Mouse (Mus musculus): ENCODE data around the gene Rnpepl1. TPM values are rescaled to one million over a fixed set of nuclear protein-coding genes. Genes with fewer than 3 reads are reported as not detected.

The Rnpepl1 gene
- polyA plus RNA-seq, 1 experiment from 2014 or later, result 33.5 TPM

GRCm38 (mm10) chr1:92920474-92921200, 10.1 kb downstream of the Rnpepl1 start:
- H3K9ac ChIP-seq, result no peak overlapping the region
- peaks cover 24% of the 10 kb centered on the region for H3K4me1 ChIP-seq (replicated peaks)
- no peak overlapping the region for H3K4me3 ChIP-seq
- no peaks in the 10 kb centered on the region for H3K27me3 ChIP-seq
- peak overlapping the region; percentile 81 for H3K27ac ChIP-seq
- H3K36me3 ChIP-seq, result peaks cover 53% of the 10 kb centered on the region
- no peak for ATAC-seq (replicated peaks; ENCODE audit: insufficient number of reproducible peaks, insufficient read depth, low FRiP score, low read depth)
- WGBS, result 61% methylated on average over 7 of the region's 7 CpGs
- H3K4me2 ChIP-seq, result no peak overlapping the region
- no peaks in the 10 kb centered on the region for H3K9me3 ChIP-seq (replicated peaks)

GRCm38 (mm10) chr1:92921496-92921895, 10.9 kb downstream of the Rnpepl1 start:
- no peaks in the 10 kb centered on the region for H3K27me3 ChIP-seq
- 58% methylated on average over 4 of the region's 4 CpGs for whole genome bisulfite sequencing
- H3K4me3 ChIP-seq, result no peak overlapping the region
- H3K4me2 ChIP-seq, result 0 out of 2 replicates have a peak overlapping the region, but pooled peaks have one; percentile 23
- H3K36me3 ChIP-seq, result peaks cover 44% of the 10 kb centered on the region
- ATAC-seq (replicated peaks; ENCODE audit: insufficient number of reproducible peaks, insufficient read depth, low FRiP score, low read depth), result peak; percentile 37; the same call in 1 of the 2 replicates
- no peaks in the 10 kb centered on the region for H3K9me3 ChIP-seq (replicated peaks)
- H3K27ac ChIP-seq, result peak overlapping the region; percentile 81
- peaks cover 24% of the 10 kb centered on the region for H3K4me1 ChIP-seq (replicated peaks)
- peak overlapping the region; percentile 31 for H3K9ac ChIP-seq

GRCm38 (mm10) chr1:92930171-92930706, 19.7 kb downstream of the Rnpepl1 start:
- Histone ChIP-seq H3K4me2 (no peak overlapping the region), H3K4me1 (replicated peaks) (peaks cover 15% of the 10 kb centered on the region), H3K36me3 (no peaks in the 10 kb centered on the region), H3K27ac (no peak overlapping the region), H3K4me3 (no peak overlapping the region), H3K9me3 (replicated peaks) (0 out of 2 replicates have a peak, but pooled peaks cover 2% of the 10 kb centered on the region), H3K9ac (no peak overlapping the region), H3K27me3 (peaks cover 13% of the 10 kb centered on the region)
- no peak for ATAC-seq (replicated peaks; ENCODE audit: insufficient number of reproducible peaks, insufficient read depth, low FRiP score, low read depth)
- WGBS, result 14% methylated on average over 1 of the region's 1 CpGs

GRCm38 (mm10) chr1:92933611-92934010, 23.0 kb downstream of the Rnpepl1 start:
- Histone ChIP-seq H3K4me1 (replicated peaks) (peaks cover 32% of the 10 kb centered on the region), H3K4me2 (peak overlapping the region; percentile 85), H3K27ac (peak overlapping the region; percentile 97), H3K27me3 (peaks cover 5% of the 10 kb centered on the region; the same call in 1 of the 2 replicates), H3K9ac (peak overlapping the region; percentile 54), H3K4me3 (peak overlapping the region; percentile 74), H3K9me3 (replicated peaks) (0 out of 2 replicates have a peak, but pooled peaks cover 2% of the 10 kb centered on the region), H3K36me3 (peaks cover 4% of the 10 kb centered on the region; the same call in 1 of the 2 replicates)
- ATAC-seq (replicated peaks; ENCODE audit: insufficient number of reproducible peaks, insufficient read depth, low FRiP score, low read depth), result no peak
- 69% methylated on average over 4 of the region's 4 CpGs for WGBS

- no peaks in the 10 kb centered on the region for H3K27me3 ChIP-seq
- peaks cover 11% of the 10 kb centered on the region; the same call in 1 of the 2 replicates for H3K36me3 ChIP-seq
- 0 out of 2 replicates have a peak, but pooled peaks cover 2% of the 10 kb centered on the region for H3K9me3 ChIP-seq (replicated peaks)
- under 1% methylated on average over 45 of the region's 45 CpGs for WGBS
- peak within 1 kb of the TSS; percentile 97 for H3K27ac ChIP-seq
- peak within 1 kb of the TSS; percentile 74 for H3K4me3 ChIP-seq
- peak; percentile 97 for ATAC-seq (replicated peaks; ENCODE audit: insufficient number of reproducible peaks, insufficient read depth, low FRiP score, low read depth)
- H3K4me2 ChIP-seq, result peak within 1 kb of the TSS; percentile 85
- H3K9ac ChIP-seq, result peak within 1 kb of the TSS; percentile 54
- H3K4me1 ChIP-seq (replicated peaks), result peaks cover 32% of the 10 kb centered on the region
These were observed 23.7 kb downstream of the Rnpepl1 start, which contains the start of gene Capn10 for GRCm38 (mm10) chr1:92934182-92934827. TSS of gene Capn10 (plus strand) at chr1:92934376.

GRCm38 (mm10) chr1:92935054-92935962, 24.7 kb downstream of the Rnpepl1 start:
- peak overlapping the region; percentile 54 for H3K9ac ChIP-seq
- H3K4me3 ChIP-seq, result peak overlapping the region; percentile 74
- H3K27me3 ChIP-seq, result no peaks in the 10 kb centered on the region
- WGBS, result 14% methylated on average over 10 of the region's 10 CpGs
- peak overlapping the region; percentile 97 for H3K27ac ChIP-seq
- peaks cover 21% of the 10 kb centered on the region for H3K36me3 ChIP-seq
- no peak for ATAC-seq (replicated peaks; ENCODE audit: insufficient number of reproducible peaks, insufficient read depth, low FRiP score, low read depth)
- 0 out of 2 replicates have a peak, but pooled peaks cover 2% of the 10 kb centered on the region for H3K9me3 ChIP-seq (replicated peaks)
- peaks cover 28% of the 10 kb centered on the region for H3K4me1 ChIP-seq (replicated peaks)
- peak overlapping the region; percentile 85 for H3K4me2 ChIP-seq

GRCm38 (mm10) chr1:92935977-92936376, 25.4 kb downstream of the Rnpepl1 start:
- Histone ChIP-seq H3K4me1 (replicated peaks) (peaks cover 26% of the 10 kb centered on the region), H3K27me3 (no peaks in the 10 kb centered on the region), H3K36me3 (peaks cover 26% of the 10 kb centered on the region), H3K9me3 (replicated peaks) (0 out of 2 replicates have a peak, but pooled peaks cover 2% of the 10 kb centered on the region), H3K4me3 (peak overlapping the region; percentile 74), H3K9ac (no peak overlapping the region), H3K4me2 (peak overlapping the region; percentile 85), H3K27ac (no peak overlapping the region)
- 31% methylated on average over 2 of the region's 2 CpGs for WGBS
- no peak for ATAC-seq (replicated peaks; ENCODE audit: insufficient number of reproducible peaks, insufficient read depth, low FRiP score, low read depth)

GRCm38 (mm10) chr1:92936467-92936866, 25.9 kb downstream of the Rnpepl1 start:
- H3K4me3 ChIP-seq, result no peak overlapping the region
- H3K27me3 ChIP-seq, result no peaks in the 10 kb centered on the region
- 0 out of 2 replicates have a peak, but pooled peaks cover 2% of the 10 kb centered on the region for H3K9me3 ChIP-seq (replicated peaks)
- H3K4me1 ChIP-seq (replicated peaks), result peaks cover 26% of the 10 kb centered on the region
- peaks cover 29% of the 10 kb centered on the region for H3K36me3 ChIP-seq
- no peak overlapping the region for H3K9ac ChIP-seq
- no peak overlapping the region for H3K27ac ChIP-seq
- ATAC-seq (replicated peaks; ENCODE audit: insufficient number of reproducible peaks, insufficient read depth, low FRiP score, low read depth), result no peak
- no peak overlapping the region for H3K4me2 ChIP-seq
- WGBS, result 88% methylated on average over 3 of the region's 3 CpGs

- Histone ChIP-seq H3K4me2 (no peak overlapping the region), H3K4me3 (no peak overlapping the region), H3K36me3 (peaks cover 31% of the 10 kb centered on the region), H3K27me3 (no peaks in the 10 kb centered on the region), H3K27ac (no peak overlapping the region), H3K4me1 (replicated peaks) (peaks cover 26% of the 10 kb centered on the region), H3K9ac (no peak overlapping the region), H3K9me3 (replicated peaks) (0 out of 2 replicates have a peak, but pooled peaks cover 2% of the 10 kb centered on the region)
- WGBS, result 78% methylated on average over 3 of the region's 3 CpGs
- ATAC-seq (replicated peaks; ENCODE audit: insufficient number of reproducible peaks, insufficient read depth, low FRiP score, low read depth), result no peak
These were observed 27.2 kb downstream of the Rnpepl1 start for GRCm38 (mm10) chr1:92937797-92938196.

GRCm38 (mm10) chr1:92939746-92940145, 29.2 kb downstream of the Rnpepl1 start:
- Histone ChIP-seq H3K9me3 (replicated peaks) (no peaks in the 10 kb centered on the region), H3K27me3 (no peaks in the 10 kb centered on the region), H3K9ac (no peak overlapping the region), H3K4me1 (replicated peaks) (peaks cover 20% of the 10 kb centered on the region), H3K4me2 (no peak overlapping the region), H3K4me3 (no peak overlapping the region), H3K27ac (no peak overlapping the region), H3K36me3 (peaks cover 43% of the 10 kb centered on the region)
- 91% methylated on average over 4 of the region's 4 CpGs for WGBS
- ATAC-seq (replicated peaks; ENCODE audit: insufficient number of reproducible peaks, insufficient read depth, low FRiP score, low read depth), result no peak
